In genomic region chr11:94165745-94166144, GRCm38 (mm10) we compare ENCODE assay signal across 23 mouse cellular contexts. TPM values are rescaled to one million over a fixed set of nuclear protein-coding genes. Genes with fewer than 3 reads are reported as not detected.
DNase-seq lines count a peak whose midpoint lies in the region; TF ChIP-seq lines count a peak whose summit lies in the region.
"Had no signal": no experiment of that assay in that cellular context is flagged by ENCODE, and none has a peak within 500 bp of the region (broad histone marks: within the 10 kb centered on the region; RNA-seq: fewer than 3 reads in every experiment).

No protein-coding gene starts in this region.

- peak overlapping the region; percentile 88 for H3K27ac ChIP-seq in liver, adult 2 months (replicated peaks; ENCODE audit: insufficient read depth, low read depth, low read length)
- H3K27ac ChIP-seq: embryonic facial prominence, embryonic 13.5 days; forebrain, embryonic 10.5 days; heart, adult 2 months; liver, embryonic 15.5 days; lung, embryonic 15.5 days; midbrain, embryonic 10.5 days; midbrain, embryonic 15.5 days had no signal

- no peak overlapping the region for H3K4me3 ChIP-seq in liver, adult 2 months (ENCODE audit: insufficient read depth, low read depth, low read length)
- H3K4me3 ChIP-seq: embryonic facial prominence, embryonic 13.5 days; forebrain, embryonic 10.5 days; heart, adult 2 months; heart, embryonic 12.5 days; liver, embryonic 15.5 days; lung, embryonic 15.5 days; midbrain, embryonic 10.5 days; midbrain, embryonic 15.5 days had no signal

- H3K79me2 ChIP-seq in liver, adult 2 months (ENCODE audit: control insufficient read depth, insufficient read depth, low read length) = no peaks in the 10 kb centered on the region

- no peak for TF ChIP-seq CTCF in liver, adult 2 months (IDR thresholded peaks at IDR 0.05; ENCODE audit: low read depth, low read length)

- WGBS in liver, adult 2 months = 32% methylated on average over 4 of the region's 4 CpGs

- H3K36me3 ChIP-seq in liver, adult 2 months (ENCODE audit: control insufficient read depth, insufficient read depth, low read length) = no peaks in the 10 kb centered on the region
- H3K36me3 ChIP-seq: embryonic facial prominence, embryonic 13.5 days; forebrain, embryonic 10.5 days; heart, embryonic 12.5 days; liver, embryonic 15.5 days; lung, embryonic 15.5 days; midbrain, embryonic 10.5 days; midbrain, embryonic 15.5 days had no signal

- DNase-seq in liver, adult 2 months (ENCODE audit: extremely low read depth, low read depth, low spot score) = peak; percentile 87
- no peak for DNase-seq in liver
- DNase-seq in kidney, adult 9 months = peak; percentile 86
- peak; percentile 74 for DNase-seq in kidney, postnatal 14 days
- no peak for DNase-seq in layer of hippocampus, adult 8-10 months (ENCODE audit: low spot score in 2 of 2)
- no peak for DNase-seq in retina, postnatal 1 day
- no peak for DNase-seq in spleen, adult 18-20 months
- DNase-seq: adrenal gland, adult 2 months; adrenal gland, postnatal 36 days; cerebellum, adult 18-20 months; cerebellum, postnatal 10 days; heart, adult 2 months; left cerebral cortex, postnatal 4 days; right cerebral cortex, postnatal 4 days; thymus, adult 2 months; thymus, postnatal 36 days had no signal

- no peak for TF ChIP-seq POLR2A in liver, adult 2 months (IDR thresholded peaks at IDR 0.05; ENCODE audit: extremely low read depth, insufficient read depth, low read length)

- no peaks in the 10 kb centered on the region for H3K27me3 ChIP-seq in liver, adult 2 months (ENCODE audit: control insufficient read depth, insufficient read depth, low read length)
- H3K27me3 ChIP-seq: embryonic facial prominence, embryonic 13.5 days; heart, embryonic 12.5 days; liver, embryonic 15.5 days; lung, embryonic 15.5 days; midbrain, embryonic 15.5 days had no signal

- peak overlapping the region; percentile 43 for H3K9ac ChIP-seq in liver, adult 2 months (ENCODE audit: low read depth, low read length)
- H3K9ac ChIP-seq: embryonic facial prominence, embryonic 13.5 days; heart, embryonic 12.5 days; liver, embryonic 15.5 days; lung, embryonic 15.5 days; midbrain, embryonic 15.5 days had no signal

- peaks cover 16% of the 10 kb centered on the region for H3K4me1 ChIP-seq in liver, adult 2 months (ENCODE audit: control insufficient read depth, insufficient read depth, low read length)

RNA-seq across cellular contexts. Expression of gene Tob1, which starts 45.5 kb away (rescaled TPM):
- 39.9 and 50.1 TPM in 2 replicates for total RNA-seq in liver, adult 2 months (2014; rRNA removed)
- polyA plus RNA-seq in liver, adult 2 months (2012; rRNA removed) = 47.1 and 72.2 TPM in 2 replicates
- 10 to 100 TPM; 35.8 to 44.1 (median 39.9) TPM for total RNA-seq in layer of hippocampus, adult 8-10 months (2022)

Comparison
In these comparisons a context has a peak if more than half of its experiments do, and no peak if none do; other contexts are left out.
1. DNase-seq: peak in liver, adult 2 months (single experiment), kidney, adult 9 months (single experiment) and kidney, postnatal 14 days (single experiment); none in liver (single experiment), layer of hippocampus, adult 8-10 months (0 of 2), retina, postnatal 1 day (single experiment) and spleen, adult 18-20 months (0 of 2).